Mouse (Mus musculus): Measurements from ENCODE around the gene Miga1. TPM values are rescaled to one million over a fixed set of nuclear protein-coding genes. Genes with fewer than 3 reads are reported as not detected.

The Miga1 gene
- total RNA-seq, 1 experiment = 28.7 TPM

DNA sequence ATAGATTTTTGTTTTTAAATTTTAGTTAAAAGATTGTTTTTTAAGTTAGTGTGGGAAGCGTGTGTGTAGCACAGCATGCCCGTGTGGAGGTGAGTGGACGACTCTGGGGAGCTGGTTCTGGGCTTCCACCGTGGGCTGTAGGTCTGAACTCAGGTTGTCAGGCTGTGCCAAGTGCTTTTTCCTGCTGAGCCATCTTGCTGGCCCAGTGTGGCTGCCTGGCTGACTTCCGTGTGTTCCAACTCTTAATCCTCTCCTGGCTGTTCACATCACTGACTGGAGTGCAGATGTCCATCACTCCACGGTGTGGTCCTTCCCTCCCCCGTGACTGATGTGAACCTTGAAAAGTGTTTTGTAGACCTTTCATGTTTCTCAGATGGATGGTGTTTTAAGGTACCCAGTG lies 18.9 kb upstream of the Miga1 start:
- no peak for DNase-seq (ENCODE audit: low read depth, low spot score)
- no peaks in the 10 kb centered on the region for H3K9me3 ChIP-seq (ENCODE audit: control insufficient read depth, insufficient read depth, low read depth, low read length)
- H3K36me3 ChIP-seq (ENCODE audit: control insufficient read depth, insufficient read depth, low read length, poor library complexity, severe bottlenecking) = peaks cover 22% of the 10 kb centered on the region

DNA sequence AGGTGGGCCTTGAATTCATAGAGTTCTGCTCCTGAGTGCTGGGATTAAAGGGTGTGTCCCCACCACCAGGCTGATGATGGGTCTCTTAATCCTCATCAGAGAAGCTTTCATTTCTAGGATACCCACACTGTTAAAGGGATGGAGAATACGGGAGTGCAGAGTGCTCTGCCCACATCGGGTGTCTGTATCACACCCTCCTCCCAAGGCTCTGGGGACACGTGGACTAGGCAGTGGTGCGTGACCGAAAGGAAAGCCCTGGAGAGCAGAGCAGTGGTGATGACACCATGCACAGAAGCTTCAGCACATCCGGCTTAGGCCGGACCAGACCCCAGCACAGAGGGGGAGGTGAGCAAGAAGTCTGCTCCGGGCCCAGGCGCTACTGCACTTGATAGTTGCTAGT lies 16.5 kb upstream of the Miga1 start:
- no peak overlapping the region for H3K27ac ChIP-seq (ENCODE audit: insufficient read depth, low read depth, low read length, poor library complexity, severe bottlenecking)
- DNase-seq (ENCODE audit: low read depth, low spot score) = no peak
- no peak overlapping the region for H3K4me3 ChIP-seq (ENCODE audit: insufficient read depth in 1 of 2, low read depth in 1 of 2, low read length in 2 of 2, poor library complexity in 1 of 2, severe bottlenecking in 1 of 2)
- H3K9ac ChIP-seq (ENCODE audit: insufficient read depth, low read depth, low read length, poor library complexity, severe bottlenecking) = no peak overlapping the region
- in situ Hi-C loops (cut with MboI; ENCODE audit: low sequenced_read_pairs in 2 of 2, unreplicated experiment in 2 of 2) = no loop called here
- TF ChIP-seq MAFK (IDR thresholded peaks at IDR 0.05; ENCODE audit: insufficient read depth, low read depth, low read length) (no peak), ZC3H11A (IDR thresholded peaks at IDR 0.05; ENCODE audit: borderline replicate concordance, low read depth, low read length) (no peak), CHD2 (IDR thresholded peaks at IDR 0.05; ENCODE audit: low read depth, low read length) (no peak), HCFC1 (IDR thresholded peaks at IDR 0.05; ENCODE audit: borderline replicate concordance, insufficient read depth, low read length) (no peak), ZNF384 (IDR thresholded peaks at IDR 0.05; ENCODE audit: low read depth, low read length) (no peak)
- H3K4me1 ChIP-seq (ENCODE audit: control insufficient read depth in 2 of 2, insufficient read depth in 2 of 2, low read length in 2 of 2, poor library complexity in 1 of 2) = peaks cover 0 to 5% of the 10 kb centered on the region in 2 experiments; a peak in 1 of 4 replicates
- H3K36me3 ChIP-seq (ENCODE audit: control insufficient read depth, insufficient read depth, low read length, poor library complexity, severe bottlenecking) = peaks cover 10% of the 10 kb centered on the region
- no peaks in the 10 kb centered on the region for H3K9me3 ChIP-seq (ENCODE audit: control insufficient read depth, insufficient read depth, low read depth, low read length)

More for the DNA sequence above, 18.9 kb upstream of the Miga1 start:
- Histone ChIP-seq H3K4me1 (ENCODE audit: control insufficient read depth in 2 of 2, insufficient read depth in 2 of 2, low read length in 2 of 2, poor library complexity in 1 of 2) (peaks cover 0 to 8% of the 10 kb centered on the region in 2 experiments; a peak in 2 of 4 replicates), H3K27ac (ENCODE audit: insufficient read depth, low read depth, low read length, poor library complexity, severe bottlenecking) (no peak overlapping the region), H3K9ac (ENCODE audit: insufficient read depth, low read depth, low read length, poor library complexity, severe bottlenecking) (no peak overlapping the region), H3K4me3 (ENCODE audit: insufficient read depth in 1 of 2, low read depth in 1 of 2, low read length in 2 of 2, poor library complexity in 1 of 2, severe bottlenecking in 1 of 2) (no peak overlapping the region)
- in situ Hi-C loops (cut with MboI; ENCODE audit: low sequenced_read_pairs in 2 of 2, unreplicated experiment in 2 of 2) = no loop called here
- TF ChIP-seq MAFK (IDR thresholded peaks at IDR 0.05; ENCODE audit: insufficient read depth, low read depth, low read length) = no peak

DNA sequence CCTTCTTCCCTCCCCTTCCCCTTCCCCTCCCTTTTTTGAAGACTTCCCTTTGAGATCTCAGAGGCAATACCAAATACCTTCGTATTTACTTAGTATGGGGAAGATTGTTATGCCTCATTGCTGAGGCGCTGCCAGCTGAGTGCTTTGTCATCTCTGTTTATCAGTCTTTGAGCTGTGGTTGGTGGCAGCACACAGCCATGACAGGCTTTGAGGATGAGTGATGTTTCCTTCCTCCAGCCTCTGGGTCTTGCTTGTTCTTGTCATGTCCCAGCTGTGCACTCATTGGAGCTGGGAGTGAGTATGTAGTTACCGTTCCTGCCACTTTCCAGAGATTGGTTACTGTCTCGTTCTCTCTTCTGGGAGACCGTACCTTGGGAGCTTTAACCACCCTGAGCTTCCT lies 15.2 kb upstream of the Miga1 start:
- no peak for DNase-seq (ENCODE audit: low read depth, low spot score)

DNA sequence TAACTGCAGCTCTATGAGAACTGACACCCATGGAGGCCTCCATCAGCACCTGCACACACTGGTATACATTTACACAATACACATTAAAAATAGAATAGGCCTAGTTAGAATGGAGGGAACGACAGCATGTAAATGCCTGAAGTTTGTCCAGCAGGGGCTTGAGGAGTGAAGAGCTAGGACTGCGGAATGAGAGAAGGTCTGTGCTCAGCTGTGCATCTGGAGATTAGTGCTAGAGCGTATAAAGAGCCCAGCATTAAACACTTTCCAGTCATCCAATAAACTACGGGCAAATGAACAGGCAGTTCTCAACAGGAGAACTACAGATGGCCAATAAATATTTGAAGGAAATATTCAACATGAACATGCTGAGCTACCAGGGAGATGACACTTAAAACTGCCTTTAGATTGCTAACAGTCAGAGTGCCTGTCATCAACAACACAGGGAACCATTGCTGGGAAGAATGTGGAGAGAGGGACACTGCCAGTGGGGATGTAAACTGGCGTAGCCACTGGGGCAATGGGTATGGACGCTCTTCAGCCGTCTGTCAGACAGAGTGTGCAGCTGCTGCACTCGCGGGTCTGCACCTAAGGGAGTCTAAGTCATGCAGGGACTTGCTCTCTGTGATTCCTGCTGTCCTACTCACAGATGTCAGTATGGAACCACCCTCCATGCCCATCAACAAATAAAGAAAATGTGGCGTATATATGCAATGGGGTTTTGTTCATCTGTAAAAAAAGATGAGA lies 13.4 kb upstream of the Miga1 start:
- Histone ChIP-seq H3K4me1 (ENCODE audit: control insufficient read depth in 2 of 2, insufficient read depth in 2 of 2, low read length in 2 of 2, poor library complexity in 1 of 2) (peaks cover 0 to 7% of the 10 kb centered on the region in 2 experiments; a peak in 2 of 4 replicates), H3K36me3 (ENCODE audit: control insufficient read depth, insufficient read depth, low read length, poor library complexity, severe bottlenecking) (peaks cover 6% of the 10 kb centered on the region; the same call in 1 of the 2 replicates), H3K4me3 (ENCODE audit: insufficient read depth in 1 of 2, low read depth in 1 of 2, low read length in 2 of 2, poor library complexity in 1 of 2, severe bottlenecking in 1 of 2) (no peak overlapping the region), H3K9ac (ENCODE audit: insufficient read depth, low read depth, low read length, poor library complexity, severe bottlenecking) (no peak overlapping the region), H3K27ac (ENCODE audit: insufficient read depth, low read depth, low read length, poor library complexity, severe bottlenecking) (no peak overlapping the region), H3K9me3 (ENCODE audit: control insufficient read depth, insufficient read depth, low read depth, low read length) (no peaks in the 10 kb centered on the region)
- DNase-seq (ENCODE audit: low read depth, low spot score) = no peak
- in situ Hi-C loops (cut with MboI; ENCODE audit: low sequenced_read_pairs in 2 of 2, unreplicated experiment in 2 of 2) = no loop called here
- TF ChIP-seq MAFK (IDR thresholded peaks at IDR 0.05; ENCODE audit: insufficient read depth, low read depth, low read length) (no peak), ZNF384 (IDR thresholded peaks at IDR 0.05; ENCODE audit: low read depth, low read length) (no peak), HCFC1 (IDR thresholded peaks at IDR 0.05; ENCODE audit: borderline replicate concordance, insufficient read depth, low read length) (no peak), CHD2 (IDR thresholded peaks at IDR 0.05; ENCODE audit: low read depth, low read length) (no peak), ZC3H11A (IDR thresholded peaks at IDR 0.05; ENCODE audit: borderline replicate concordance, low read depth, low read length) (no peak)

More for the DNA sequence above, 15.2 kb upstream of the Miga1 start:
- Histone ChIP-seq H3K27ac (ENCODE audit: insufficient read depth, low read depth, low read length, poor library complexity, severe bottlenecking) (no peak overlapping the region), H3K4me3 (ENCODE audit: insufficient read depth in 1 of 2, low read depth in 1 of 2, low read length in 2 of 2, poor library complexity in 1 of 2, severe bottlenecking in 1 of 2) (no peak overlapping the region), H3K9me3 (ENCODE audit: control insufficient read depth, insufficient read depth, low read depth, low read length) (no peaks in the 10 kb centered on the region), H3K9ac (ENCODE audit: insufficient read depth, low read depth, low read length, poor library complexity, severe bottlenecking) (no peak overlapping the region), H3K4me1 (ENCODE audit: control insufficient read depth in 2 of 2, insufficient read depth in 2 of 2, low read length in 2 of 2, poor library complexity in 1 of 2) (peaks cover 0 to 5% of the 10 kb centered on the region in 2 experiments; a peak in 2 of 4 replicates), H3K36me3 (ENCODE audit: control insufficient read depth, insufficient read depth, low read length, poor library complexity, severe bottlenecking) (peaks cover 9% of the 10 kb centered on the region)
- in situ Hi-C loops (cut with MboI; ENCODE audit: low sequenced_read_pairs in 2 of 2, unreplicated experiment in 2 of 2) = no loop called here
- TF ChIP-seq CHD2 (IDR thresholded peaks at IDR 0.05; ENCODE audit: low read depth, low read length) (no peak), ZC3H11A (IDR thresholded peaks at IDR 0.05; ENCODE audit: borderline replicate concordance, low read depth, low read length) (no peak), ZNF384 (IDR thresholded peaks at IDR 0.05; ENCODE audit: low read depth, low read length) (no peak), MAFK (IDR thresholded peaks at IDR 0.05; ENCODE audit: insufficient read depth, low read depth, low read length) (no peak), HCFC1 (IDR thresholded peaks at IDR 0.05; ENCODE audit: borderline replicate concordance, insufficient read depth, low read length) (no peak)

Data from ES-E14 (cell line).